Mouse (Mus musculus): ENCODE measurements around the gene Susd1.

DNA sequence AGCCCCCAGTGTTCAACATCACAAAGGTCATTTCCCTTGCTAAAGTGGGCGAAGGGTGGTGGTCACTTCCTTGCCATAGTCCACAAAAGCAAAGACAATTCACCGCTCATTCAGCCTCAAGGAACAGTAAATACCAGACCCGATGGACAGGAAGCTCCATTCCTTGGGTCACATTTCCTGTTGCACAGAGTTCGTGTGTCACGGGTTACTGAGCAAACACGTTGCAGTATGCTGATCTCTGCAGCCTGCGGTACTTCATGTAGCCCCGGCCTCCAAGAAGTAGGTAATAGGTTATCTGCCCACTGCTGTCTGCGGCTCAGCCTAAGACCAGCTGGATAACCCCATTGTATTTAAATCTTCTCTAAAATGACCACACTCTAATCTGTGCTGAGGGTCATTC is 75.4 kb downstream of the Susd1 start:
- TF ChIP-seq CTCF (conservative IDR thresholded peaks at IDR 0.05; ENCODE audit: insufficient read depth, insufficient read length, low read depth, low read length) (no peak), POLR2A (IDR thresholded peaks at IDR 0.05; ENCODE audit: low read depth, low read length) (no peak)
